Mouse (Mus musculus): Measurements from ENCODE around the gene Dclre1c. TPM values are rescaled to one million over a fixed set of nuclear protein-coding genes. Genes with fewer than 3 reads are reported as not detected.

Gene Dclre1c
- 2.9 and 3.3 TPM in 2 replicates for polyA plus RNA-seq (2012; rRNA removed)

GRCm38 (mm10) chr2:3423841-3424578 is at the start of gene Dclre1c:
Gene Dclre1c (plus strand): TSS chr2:3424131.

GRCm38 (mm10) chr2:3397110-3397509 is 26.8 kb upstream of the Dclre1c start, which contains the start of gene Olah:
Gene Olah (minus strand): TSS chr2:3397210.

GRCm38 (mm10) chr2:3422548-3422947 is 1.4 kb upstream of the Dclre1c start, which contains the start of gene Meig1:
Gene Meig1 (minus strand): TSS chr2:3422648.

GRCm38 (mm10) chr2:3474861-3475283 is 50.9 kb downstream of the Dclre1c start, which contains the start of gene Suv39h2:
Gene Suv39h2 (minus strand): TSS chr2:3475031.

GRCm38 (mm10) chr2:3512552-3513454 is 88.9 kb downstream of the Dclre1c start, which contains the start of the genes Gm45902, Hspa14 and Cdnf:
Gene Gm45902 (minus strand): TSS chr2:3512790.
Gene Hspa14 (minus strand): TSS chr2:3512814.
Gene Cdnf (plus strand): TSS chr2:3513030.

Other genes with a start within 250 kb of the Dclre1c start
- 13.1 and 14.0 TPM in 2 replicates for gene Nmt2, start 139.9 kb upstream of the Dclre1c start, polyA plus RNA-seq (2012; rRNA removed)
- gene Rpp38, start 91.5 kb upstream of the Dclre1c start, polyA plus RNA-seq (2012; rRNA removed), result 3.1 and 4.7 TPM in 2 replicates
- 0.52 TPM in 1 of 2 replicates, not detected in the other for gene Acbd7, start 88.0 kb upstream of the Dclre1c start, polyA plus RNA-seq (2012; rRNA removed)
- not detected in 2 replicates for gene Olah, start 26.9 kb upstream of the Dclre1c start, polyA plus RNA-seq (2012; rRNA removed)
- gene Meig1, start 1.5 kb upstream of the Dclre1c start, polyA plus RNA-seq (2012; rRNA removed), result 0.41 TPM in 1 of 2 replicates, not detected in the other
- 5.1 and 6.0 TPM in 2 replicates for gene Suv39h2, start 50.9 kb downstream of the Dclre1c start, polyA plus RNA-seq (2012; rRNA removed)
- gene Gm45902, start 88.7 kb downstream of the Dclre1c start, polyA plus RNA-seq (2012; rRNA removed), result 1.9 TPM in 2 replicates
- 15.8 and 24.0 TPM in 2 replicates for gene Hspa14, start 88.7 kb downstream of the Dclre1c start, polyA plus RNA-seq (2012; rRNA removed)
- gene Cdnf, start 88.9 kb downstream of the Dclre1c start, polyA plus RNA-seq (2012; rRNA removed), result 0.28 and 0.68 TPM in 2 replicates
- 4.8 and 9.7 TPM in 2 replicates for gene Fam107b, start 146.4 kb downstream of the Dclre1c start, polyA plus RNA-seq (2012; rRNA removed)